Mouse (Mus musculus) embryonic facial prominence, embryonic 13.5 days (tissue): ENCODE data around the gene Diaph3. TPM values are rescaled to one million over a fixed set of nuclear protein-coding genes. Genes with fewer than 3 reads are reported as not detected.
"Not testable (repeated sequence)": the region's sequence is repeated elsewhere in the genome, so short reads cannot be mapped to it uniquely, and the experiment has no call there.

Experiments used
- ATAC-seq: fragments of 200-750 bp; cut with Nextera tagmentation; 2 replicates; pipeline ENCODE4 v1.8.0; 2017; ENCODE audit warnings: low read depth; ENCODE audit not compliant: insufficient number of reproducible peaks, insufficient read depth, low FRiP score, low TSS enrichment
- H3K27ac ChIP-seq: fragments of 300-500 bp; sonication (generic); 2 replicates; pipeline ENCODE4 v1.5.1; 2015; ENCODE audit warnings: moderate library complexity, mild to moderate bottlenecking, inconsistent platforms
- H3K27me3 ChIP-seq: fragments of 300-500 bp; sonication (generic); 2 replicates; pipeline ENCODE4 v1.6.1; 2015; ENCODE audit warnings: mild to moderate bottlenecking, inconsistent platforms
- H3K36me3 ChIP-seq: fragments of 300-500 bp; sonication (generic); 2 replicates; pipeline ENCODE4 v1.6.1; 2015; ENCODE audit warnings: mild to moderate bottlenecking, inconsistent platforms
- H3K4me1 ChIP-seq: fragments of 300-500 bp; sonication (generic); 2 replicates; pipeline ENCODE4 v1.6.1; 2015; ENCODE audit warnings: inconsistent platforms
- H3K4me2 ChIP-seq: fragments of 300-500 bp; sonication (generic); 2 replicates; pipeline ENCODE4 v1.6.1; 2015; ENCODE audit warnings: moderate library complexity, mild to moderate bottlenecking, inconsistent platforms
- H3K4me3 ChIP-seq: fragments of 300-500 bp; sonication (generic); 2 replicates; pipeline ENCODE4 v1.5.1; 2015; ENCODE audit warnings: mild to moderate bottlenecking, inconsistent platforms
- H3K9ac ChIP-seq: fragments of 300-500 bp; sonication (generic); 2 replicates; pipeline ENCODE4 v1.6.1; 2015; ENCODE audit warnings: mild to moderate bottlenecking, inconsistent platforms
- H3K9me3 ChIP-seq: fragments of 300-500 bp; sonication (generic); 2 replicates; pipeline ENCODE4 v1.6.1; 2016; ENCODE audit warnings: inconsistent platforms
- WGBS: fragments of 180-500 bp; shearing (Covaris S2); methylation state at CpG from one replicate; pipeline ENCODE4 v1.1.7; 2015; ENCODE audit warnings: mixed read lengths; 5-methylcytosine and 5-hydroxymethylcytosine counted together
- polyA plus RNA-seq: library from polyadenylated mRNA; unstranded; fragments of >200 nt; fragmentation: Nextera tagmentation; extraction: Ambion mirVana; gene quantifications from 2 replicates; pipeline ENCODE4 v1.2.1, GENCODE M21; 2015

Diaph3 gene
- polyA plus RNA-seq, 1 experiment from 2014 or later, result 14.8 TPM

DNA sequence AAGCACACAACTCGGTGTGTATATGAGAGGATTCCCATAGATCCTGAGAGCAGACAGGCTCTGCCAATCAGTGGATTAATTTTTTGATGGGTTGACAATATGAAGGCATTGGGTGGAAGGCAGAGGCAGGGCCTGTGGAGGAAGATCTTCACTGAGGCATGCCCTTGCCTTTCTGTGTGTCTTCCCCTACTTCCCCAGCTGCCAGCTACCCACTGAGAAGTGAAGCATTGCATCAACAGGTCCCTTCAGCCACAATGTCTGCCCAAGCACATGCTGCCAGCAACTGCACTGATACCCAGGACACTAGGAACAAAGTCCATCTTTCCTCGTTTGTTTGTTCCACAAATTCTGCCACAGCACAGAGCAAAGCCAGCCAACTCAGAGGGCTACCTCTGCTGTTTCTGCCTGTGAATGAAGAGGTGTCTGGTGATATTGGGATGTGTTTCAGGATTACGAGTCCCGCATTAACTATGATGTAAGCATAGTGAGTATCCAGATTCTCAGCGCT, 413.4 kb downstream of the Diaph3 start:
- WGBS, result 92% methylated on average over 5 of the region's 5 CpGs
- H3K4me2 ChIP-seq, result no peak overlapping the region
- H3K27ac ChIP-seq, result no peak overlapping the region
- H3K9ac ChIP-seq, result no peak overlapping the region
- no peaks in the 10 kb centered on the region for H3K9me3 ChIP-seq
- H3K4me3 ChIP-seq, result no peak overlapping the region
- no peaks in the 10 kb centered on the region for H3K27me3 ChIP-seq
- ATAC-seq, result no peak
- H3K36me3 ChIP-seq, result no peaks in the 10 kb centered on the region
- H3K4me1 ChIP-seq, result no peaks in the 10 kb centered on the region

DNA sequence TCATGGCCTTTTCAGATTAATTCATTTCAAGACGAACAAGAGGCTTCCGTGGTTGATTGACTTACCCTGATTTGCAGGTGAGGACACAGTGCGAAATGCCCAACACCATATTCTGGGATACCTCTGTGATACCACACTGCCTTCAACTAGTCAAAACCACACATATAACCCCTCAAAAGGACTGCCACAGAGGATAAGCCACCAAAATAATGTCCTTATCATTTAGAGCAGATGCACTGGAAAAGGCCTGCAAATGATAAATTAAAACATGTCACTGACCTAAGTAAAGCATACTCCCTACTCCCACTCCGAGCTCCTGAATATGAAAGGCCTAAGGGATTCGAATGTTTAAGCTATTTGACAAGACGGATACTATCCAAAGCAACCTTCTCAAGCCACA, 419.3 kb downstream of the Diaph3 start:
- Histone ChIP-seq H3K4me2 (no peak overlapping the region), H3K36me3 (no peaks in the 10 kb centered on the region), H3K27me3 (no peaks in the 10 kb centered on the region), H3K9ac (no peak overlapping the region), H3K4me3 (no peak overlapping the region), H3K4me1 (no peaks in the 10 kb centered on the region), H3K27ac (no peak overlapping the region), H3K9me3 (no peaks in the 10 kb centered on the region)
- WGBS, result 87% methylated on average over 6 of the region's 6 CpGs
- no peak for ATAC-seq

- no peak for ATAC-seq
These were observed 420.0 kb downstream of the Diaph3 start for GRCm38 (mm10) chr14:86721082-86721481.

GRCm38 (mm10) chr14:86720408-86720807, 420.6 kb downstream of the Diaph3 start:
- not testable (repeated sequence) for H3K4me1 ChIP-seq, H3K27ac ChIP-seq, H3K9me3 ChIP-seq, ATAC-seq, H3K4me2 ChIP-seq, H3K9ac ChIP-seq, H3K4me3 ChIP-seq, H3K36me3 ChIP-seq, H3K27me3 ChIP-seq

More at GRCm38 (mm10) chr14:86721082-86721481, 420.0 kb downstream of the Diaph3 start:
- 89% methylated on average over 3 of the region's 3 CpGs for WGBS
- Histone ChIP-seq H3K27me3 (no peaks in the 10 kb centered on the region), H3K9ac (no peak overlapping the region), H3K4me2 (no peak overlapping the region), H3K9me3 (no peaks in the 10 kb centered on the region), H3K36me3 (no peaks in the 10 kb centered on the region), H3K27ac (no peak overlapping the region), H3K4me1 (no peaks in the 10 kb centered on the region), H3K4me3 (no peak overlapping the region)

DNA sequence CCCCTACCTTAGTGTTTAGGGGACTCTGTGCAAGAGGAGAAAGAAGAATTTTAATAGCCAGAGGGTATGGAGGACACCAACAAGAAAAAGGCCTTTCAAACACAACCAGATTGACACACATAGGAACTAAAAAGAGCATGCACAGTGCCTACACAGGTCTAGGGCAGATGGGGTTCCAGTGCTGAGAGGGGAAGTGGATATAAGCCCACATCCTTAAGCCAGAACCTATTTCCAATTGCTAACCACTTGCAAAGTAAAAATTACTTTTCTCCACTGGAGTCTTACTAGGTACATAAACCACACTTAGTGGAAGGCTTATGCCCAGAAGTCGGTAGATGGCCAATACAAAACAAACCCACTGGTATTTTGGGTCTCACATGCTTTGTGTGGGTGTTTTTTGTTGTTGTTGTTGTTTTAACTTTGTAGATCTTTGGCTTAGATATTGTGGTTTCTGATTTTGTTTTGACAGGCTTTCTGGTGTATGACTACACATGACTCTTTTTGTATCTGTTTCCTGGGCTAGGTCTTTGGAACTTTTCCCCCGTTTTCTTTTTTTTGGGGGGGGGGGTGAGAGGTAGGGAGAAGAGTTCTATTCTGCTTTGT, 426.8 kb downstream of the Diaph3 start:
- Histone ChIP-seq H3K27me3 (no peaks in the 10 kb centered on the region), H3K36me3 (no peaks in the 10 kb centered on the region), H3K9me3 (no peaks in the 10 kb centered on the region), H3K27ac (no peak overlapping the region), H3K4me1 (0 out of 2 replicates have a peak, but pooled peaks cover 3% of the 10 kb centered on the region), H3K4me2 (no peak overlapping the region), H3K9ac (no peak overlapping the region), H3K4me3 (no peak overlapping the region)
- WGBS, result 75% methylated on average over 2 of the region's 2 CpGs
- ATAC-seq, result no peak

DNA sequence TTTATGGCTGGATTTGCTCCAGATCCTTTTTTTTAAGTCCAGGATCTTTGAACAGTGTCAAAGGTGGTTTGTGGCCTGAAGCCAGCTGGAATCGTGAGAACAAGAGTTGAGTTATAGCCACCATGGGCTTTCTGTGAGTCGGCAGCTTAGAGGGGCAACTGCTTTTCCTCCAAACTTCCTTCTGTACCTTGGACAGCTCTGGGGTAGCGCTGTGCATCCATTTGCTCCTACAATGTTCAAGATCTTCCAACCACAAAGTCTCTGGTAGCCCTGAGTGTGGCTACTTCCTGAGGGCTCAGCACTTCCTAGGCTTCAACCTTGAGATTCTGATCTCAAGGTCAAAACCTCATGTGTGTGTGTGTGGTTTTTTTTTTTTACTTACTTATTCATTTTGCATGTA, 437.0 kb downstream of the Diaph3 start:
- no peaks in the 10 kb centered on the region for H3K27me3 ChIP-seq
- no peak overlapping the region for H3K9ac ChIP-seq
- H3K36me3 ChIP-seq, result no peaks in the 10 kb centered on the region
- no peaks in the 10 kb centered on the region for H3K9me3 ChIP-seq
- ATAC-seq, result no peak
- no peak overlapping the region for H3K4me3 ChIP-seq
- H3K4me1 ChIP-seq, result no peaks in the 10 kb centered on the region
- no peak overlapping the region for H3K4me2 ChIP-seq
- no peak overlapping the region for H3K27ac ChIP-seq
- 77% methylated on average over 3 of the region's 3 CpGs for WGBS

- Histone ChIP-seq H3K27me3 (no peaks in the 10 kb centered on the region), H3K36me3 (no peaks in the 10 kb centered on the region)
- 61% methylated on average over 4 of the region's 4 CpGs for WGBS
These were observed 439.9 kb downstream of the Diaph3 start for GRCm38 (mm10) chr14:86701145-86701544.

GRCm38 (mm10) chr14:86697887-86698286, 443.1 kb downstream of the Diaph3 start:
- Histone ChIP-seq H3K27ac (no peak overlapping the region), H3K9me3 (no peaks in the 10 kb centered on the region), H3K4me3 (no peak overlapping the region), H3K9ac (no peak overlapping the region), H3K27me3 (no peaks in the 10 kb centered on the region), H3K4me2 (no peak overlapping the region), H3K4me1 (no peaks in the 10 kb centered on the region), H3K36me3 (no peaks in the 10 kb centered on the region)
- 68% methylated on average over 1 of the region's 1 CpGs for WGBS
- no peak for ATAC-seq

More at GRCm38 (mm10) chr14:86701145-86701544, 439.9 kb downstream of the Diaph3 start:
- no peak for ATAC-seq
- Histone ChIP-seq H3K27ac (no peak overlapping the region), H3K9ac (no peak overlapping the region), H3K9me3 (no peaks in the 10 kb centered on the region), H3K4me2 (no peak overlapping the region), H3K4me3 (no peak overlapping the region), H3K4me1 (no peaks in the 10 kb centered on the region)

- H3K4me1 ChIP-seq, result no peaks in the 10 kb centered on the region
- no peaks in the 10 kb centered on the region for H3K9me3 ChIP-seq
- 32% methylated on average over 4 of the region's 4 CpGs for WGBS
- no peak overlapping the region; the same call in 1 of the 2 replicates for H3K4me2 ChIP-seq
- H3K27me3 ChIP-seq, result no peaks in the 10 kb centered on the region
- H3K4me3 ChIP-seq, result no peak overlapping the region
- ATAC-seq, result no peak
- no peak overlapping the region for H3K27ac ChIP-seq
- H3K36me3 ChIP-seq, result no peaks in the 10 kb centered on the region
- no peak overlapping the region for H3K9ac ChIP-seq
These were observed 448.3 kb downstream of the Diaph3 start for GRCm38 (mm10) chr14:86692714-86693113.

DNA sequence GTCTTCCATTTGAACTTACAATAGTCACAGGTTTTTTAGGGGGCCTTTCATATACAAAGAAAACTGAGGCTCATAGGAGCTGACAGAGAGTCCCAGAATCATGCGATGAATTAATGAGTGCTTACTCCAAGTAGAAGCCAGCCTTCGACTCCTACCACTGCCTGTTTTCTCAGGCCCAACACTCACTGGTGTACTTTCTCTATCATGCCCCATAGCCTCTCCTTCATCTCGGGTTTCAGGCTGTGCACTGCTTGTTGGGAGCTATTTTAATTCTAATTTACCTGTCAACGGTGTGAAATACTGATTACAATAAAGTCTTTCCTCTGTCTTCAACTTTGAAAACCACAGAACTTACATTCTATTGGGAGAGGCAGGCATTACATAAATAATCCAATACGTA, 449.7 kb downstream of the Diaph3 start:
- no peaks in the 10 kb centered on the region for H3K9me3 ChIP-seq
- no peak overlapping the region for H3K9ac ChIP-seq
- H3K4me3 ChIP-seq, result no peak overlapping the region
- ATAC-seq, result no peak
- no peak overlapping the region for H3K27ac ChIP-seq
- no peak overlapping the region for H3K4me2 ChIP-seq
- H3K27me3 ChIP-seq, result no peaks in the 10 kb centered on the region
- H3K36me3 ChIP-seq, result no peaks in the 10 kb centered on the region
- 65% methylated on average over 5 of the region's 5 CpGs for WGBS
- H3K4me1 ChIP-seq, result no peaks in the 10 kb centered on the region

DNA sequence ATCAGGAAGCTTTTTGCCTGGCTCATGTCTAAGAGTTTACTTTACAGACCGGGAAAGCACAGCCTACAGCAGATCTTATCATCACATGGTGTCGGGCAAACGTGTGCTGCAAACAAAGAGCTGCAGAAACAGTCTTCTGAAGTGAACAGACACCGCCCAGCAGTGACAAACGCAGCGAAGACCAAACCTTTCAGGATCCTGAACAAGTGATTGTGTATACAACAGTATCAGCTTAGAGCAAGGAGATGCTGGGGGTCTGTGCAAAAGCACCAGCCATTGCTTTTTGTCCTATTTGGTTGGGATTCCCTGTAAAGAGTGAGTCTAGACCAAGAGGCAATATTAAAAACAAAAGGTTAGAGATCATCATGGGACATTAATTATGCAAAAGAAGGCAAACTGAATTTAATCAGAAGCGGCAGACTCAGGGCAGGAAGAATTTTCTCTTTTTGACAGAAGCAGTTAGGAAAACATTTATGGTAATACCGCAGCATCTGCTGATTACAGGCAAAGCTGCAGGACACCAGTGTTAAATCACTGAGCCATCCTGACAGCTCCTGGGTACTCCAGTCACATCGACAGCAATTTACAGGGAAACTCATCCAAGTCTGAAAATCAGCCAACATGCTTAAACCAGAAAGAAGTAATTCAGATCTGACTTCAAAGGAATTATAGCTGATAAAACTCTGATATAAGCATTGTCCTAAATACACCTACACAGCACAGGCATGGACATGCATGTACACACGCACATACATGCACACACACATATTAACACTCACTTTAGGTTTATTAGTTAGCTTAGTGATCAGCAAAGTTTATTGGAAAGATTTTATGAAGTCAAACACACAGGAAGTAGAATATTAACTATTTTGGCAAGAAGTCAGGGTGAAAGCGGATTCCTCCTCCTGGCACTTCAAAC, 456.2 kb downstream of the Diaph3 start:
- H3K9ac ChIP-seq, result no peak overlapping the region
- no peaks in the 10 kb centered on the region for H3K36me3 ChIP-seq
- no peak overlapping the region for H3K27ac ChIP-seq
- ATAC-seq, result no peak
- no peak overlapping the region for H3K4me3 ChIP-seq
- H3K9me3 ChIP-seq, result no peaks in the 10 kb centered on the region
- H3K27me3 ChIP-seq, result no peaks in the 10 kb centered on the region
- 60% methylated on average over 11 of the region's 11 CpGs for WGBS
- no peak overlapping the region for H3K4me2 ChIP-seq
- H3K4me1 ChIP-seq, result peaks cover 6% of the 10 kb centered on the region; the same call in 1 of the 2 replicates

DNA sequence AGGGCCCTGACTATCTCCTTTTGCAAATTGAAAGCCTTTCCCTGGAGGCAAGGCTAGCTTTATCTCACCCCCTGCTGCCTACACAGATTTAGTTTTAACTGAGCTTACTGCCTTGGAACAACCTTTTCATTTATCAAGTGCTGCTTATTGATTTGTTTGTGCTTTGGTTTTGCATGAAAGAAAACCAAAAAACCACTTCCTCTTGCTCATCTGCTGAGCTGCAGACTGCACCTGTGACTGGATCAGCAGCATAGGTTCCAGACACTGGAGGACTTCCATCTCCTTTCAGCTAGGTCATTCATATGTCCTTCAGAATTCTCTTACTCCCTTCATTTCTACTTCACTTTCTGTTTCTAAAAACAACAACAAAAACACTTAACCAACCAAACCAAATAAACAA, 459.1 kb downstream of the Diaph3 start:
- H3K9ac ChIP-seq, result no peak overlapping the region
- no peaks in the 10 kb centered on the region for H3K9me3 ChIP-seq
- H3K27ac ChIP-seq, result no peak overlapping the region
- H3K36me3 ChIP-seq, result no peaks in the 10 kb centered on the region
- peaks cover 6% of the 10 kb centered on the region; the same call in 1 of the 2 replicates for H3K4me1 ChIP-seq
- no peaks in the 10 kb centered on the region for H3K27me3 ChIP-seq
- H3K4me3 ChIP-seq, result no peak overlapping the region
- ATAC-seq, result no peak
- H3K4me2 ChIP-seq, result no peak overlapping the region
